Mouse (Mus musculus): ENCODE measurements around the gene Sik2.

DNA sequence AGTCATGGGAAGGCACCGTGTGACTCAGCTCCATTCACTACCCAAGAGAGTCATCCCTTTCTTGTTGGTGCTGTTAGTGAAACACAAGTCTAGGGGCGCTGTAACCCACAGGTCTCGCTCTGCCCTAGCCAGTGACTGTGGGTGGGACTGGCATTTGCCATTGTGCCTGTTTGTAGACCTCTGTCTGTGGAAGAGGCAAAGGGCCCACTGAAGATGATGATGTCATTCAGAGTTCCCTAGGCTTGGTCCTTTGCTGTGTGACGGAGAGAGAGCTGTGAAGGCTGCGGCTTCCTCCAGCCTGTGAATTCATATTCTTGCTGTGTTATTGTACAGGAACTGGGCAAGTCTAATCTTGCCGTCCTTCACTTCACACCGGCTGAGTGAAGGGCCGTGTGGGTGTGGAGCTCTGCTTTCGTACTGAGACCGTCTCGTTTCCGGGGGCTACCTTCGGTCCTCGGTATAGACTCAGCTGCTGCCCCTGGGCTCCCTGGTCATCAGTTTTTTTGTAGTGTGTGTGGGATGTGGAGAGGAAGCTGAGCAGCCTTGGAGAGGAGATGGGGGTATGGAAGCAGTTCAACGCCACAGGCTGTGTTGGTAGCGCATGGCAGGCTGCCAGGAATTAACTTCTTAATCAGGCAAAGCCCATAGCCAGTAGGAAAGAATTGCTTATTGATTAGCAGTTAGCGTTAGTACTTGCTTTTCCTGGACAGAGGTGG, 156.1 kb downstream of the Sik2 start:
- TF ChIP-seq CTCF (IDR thresholded peaks at IDR 0.05; ENCODE audit: low read depth, low read length) (no peak), GATA1 (IDR thresholded peaks at IDR 0.05; ENCODE audit: borderline replicate concordance, low read length) (no peak), POLR2AphosphoS5 (IDR thresholded peaks at IDR 0.05; ENCODE audit: insufficient replicate concordance, low read depth, low read length) (no peak), TAL1 (conservative IDR thresholded peaks at IDR 0.05; ENCODE audit: low read depth, low read length) (no peak)
